Mouse (Mus musculus): ENCODE data around the gene Gm43302. TPM values are rescaled to one million over a fixed set of nuclear protein-coding genes. Genes with fewer than 3 reads are reported as not detected.
A peak's percentile ranks its signal among the peaks of the same experiment; 100 is the strongest.
"Not testable (repeated sequence)": the region's sequence is repeated elsewhere in the genome, so short reads cannot be mapped to it uniquely, and the experiment has no call there.

Gm43302 gene
- 0.03 TPM in 2 replicates for polyA plus RNA-seq (2015; fragmentation: Nextera tagmentation; extraction: Ambion mirVana)

DNA sequence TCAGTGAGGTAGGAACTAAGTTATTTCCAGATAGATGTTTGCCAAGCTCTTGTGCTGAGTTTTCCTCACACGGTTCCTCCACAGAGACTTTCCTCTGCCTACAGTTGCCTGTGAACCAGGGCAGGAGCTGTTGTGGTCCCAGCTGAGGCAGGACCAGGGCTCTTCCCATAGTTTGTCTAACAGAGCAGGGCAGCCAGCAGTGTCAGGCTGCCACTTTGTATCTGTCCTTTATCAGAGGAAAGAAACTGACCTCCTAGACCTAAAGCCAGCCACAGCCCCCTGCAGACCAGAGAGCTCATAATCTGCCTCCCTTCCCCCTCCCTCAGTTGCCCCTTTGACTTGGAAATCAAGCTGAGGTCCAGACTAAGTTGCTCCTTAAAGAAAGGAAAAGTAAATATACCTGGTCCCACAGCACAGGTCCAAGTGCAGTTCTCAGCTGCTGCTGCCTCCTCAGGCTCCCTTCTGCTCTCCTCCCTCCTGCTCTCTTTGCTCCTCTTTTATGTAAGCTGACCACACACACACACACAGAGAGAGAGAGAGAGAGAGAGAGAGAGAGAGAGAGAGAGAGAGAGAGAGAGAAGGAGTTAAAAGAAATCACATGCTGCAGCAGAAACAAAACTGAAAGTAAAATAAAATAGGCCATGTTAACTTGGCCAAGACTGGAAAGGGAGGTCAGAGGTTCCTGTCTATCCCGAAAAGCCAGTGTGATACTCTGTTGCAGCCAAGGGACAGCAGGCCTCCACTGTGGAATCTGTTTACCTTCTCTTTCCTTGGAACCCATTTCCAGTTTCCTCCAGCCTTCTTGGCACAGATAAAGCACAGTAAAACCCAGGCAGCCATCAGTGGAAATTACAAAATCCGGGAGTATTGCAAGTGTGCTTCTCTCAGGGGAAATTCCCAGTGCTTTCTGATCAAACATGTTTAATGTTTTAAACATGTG is at the start of gene Gm43302, which contains the start of gene Gbp6:
TSS of gene Gm43302 (minus strand) at position 470 of the 940 bp plus-strand sequence.
TSS of gene Gbp6 (minus strand) at position 473 of the 940 bp plus-strand sequence.
- peak; percentile 41; the same call in 1 of the 2 replicates for ATAC-seq (ENCODE audit: insufficient read depth)
- H3K9me3 ChIP-seq (replicated peaks); H3K27me3 ChIP-seq; H3K4me1 ChIP-seq (replicated peaks); H3K36me3 ChIP-seq (replicated peaks); H3K4me3 ChIP-seq (replicated peaks); H3K9ac ChIP-seq: not testable (repeated sequence)
- Histone ChIP-seq H3K4me2 (peak within 1 kb of the TSS; percentile 15), H3K27ac (replicated peaks) (peak within 1 kb of the TSS; percentile 33; the same call in 1 of the 2 replicates)
- 37% methylated on average over 3 of the region's 3 CpGs for WGBS (ENCODE audit: insufficient replicate concordance)

DNA sequence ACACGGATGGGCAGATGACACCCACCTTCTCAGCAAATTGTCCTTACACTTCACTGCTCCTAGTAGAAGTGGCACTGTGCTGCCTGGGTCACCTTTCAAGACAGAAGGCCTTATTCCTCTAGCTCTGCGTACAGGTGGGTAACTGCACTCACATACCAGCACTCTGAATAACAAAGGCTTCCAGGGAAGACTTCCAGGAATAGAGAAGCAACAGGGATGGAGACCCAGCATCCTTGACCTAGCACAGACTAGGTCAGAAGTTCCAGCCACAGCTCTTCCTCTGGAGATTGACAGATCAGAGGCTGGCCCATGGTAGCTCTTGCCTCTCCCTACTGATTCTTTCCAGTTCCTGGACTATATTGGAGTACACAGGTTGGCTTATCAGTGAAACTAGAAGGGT is 47.8 kb upstream of the Gm43302 start:
- no peaks in the 10 kb centered on the region for H3K9me3 ChIP-seq (replicated peaks)
- no peak for ATAC-seq (ENCODE audit: insufficient read depth)
- H3K27ac ChIP-seq (replicated peaks): no peak overlapping the region
- H3K36me3 ChIP-seq (replicated peaks): no peaks in the 10 kb centered on the region
- H3K27me3 ChIP-seq: no peaks in the 10 kb centered on the region
- H3K4me3 ChIP-seq (replicated peaks): no peak overlapping the region
- 54% methylated on average over 2 of the region's 2 CpGs for WGBS (ENCODE audit: insufficient replicate concordance)
- H3K4me2 ChIP-seq: no peak overlapping the region
- no peaks in the 10 kb centered on the region for H3K4me1 ChIP-seq (replicated peaks)
- no peak overlapping the region for H3K9ac ChIP-seq

- ATAC-seq (ENCODE audit: insufficient read depth): no peak
- no peak overlapping the region for H3K27ac ChIP-seq (replicated peaks)
- no peak overlapping the region for H3K9ac ChIP-seq
- 44% methylated on average over 2 of the region's 2 CpGs for WGBS (ENCODE audit: insufficient replicate concordance)
- no peaks in the 10 kb centered on the region for H3K27me3 ChIP-seq
- H3K9me3 ChIP-seq (replicated peaks): no peaks in the 10 kb centered on the region
- no peaks in the 10 kb centered on the region for H3K36me3 ChIP-seq (replicated peaks)
- no peak overlapping the region for H3K4me2 ChIP-seq
- no peaks in the 10 kb centered on the region for H3K4me1 ChIP-seq (replicated peaks)
- H3K4me3 ChIP-seq (replicated peaks): no peak overlapping the region
Observed at GRCm38 (mm10) chr5:105322543-105322942, 29.0 kb upstream of the Gm43302 start.

GRCm38 (mm10) chr5:105310941-105311340 is 17.4 kb upstream of the Gm43302 start:
- Histone ChIP-seq H3K9me3 (replicated peaks) (no peaks in the 10 kb centered on the region), H3K4me1 (replicated peaks) (no peaks in the 10 kb centered on the region), H3K4me3 (replicated peaks) (no peak overlapping the region), H3K27me3 (no peaks in the 10 kb centered on the region), H3K27ac (replicated peaks) (no peak overlapping the region), H3K4me2 (no peak overlapping the region), H3K9ac (no peak overlapping the region), H3K36me3 (replicated peaks) (no peaks in the 10 kb centered on the region)
- WGBS (ENCODE audit: insufficient replicate concordance): 46% methylated on average over 2 of the region's 2 CpGs
- ATAC-seq (ENCODE audit: insufficient read depth): no peak

DNA sequence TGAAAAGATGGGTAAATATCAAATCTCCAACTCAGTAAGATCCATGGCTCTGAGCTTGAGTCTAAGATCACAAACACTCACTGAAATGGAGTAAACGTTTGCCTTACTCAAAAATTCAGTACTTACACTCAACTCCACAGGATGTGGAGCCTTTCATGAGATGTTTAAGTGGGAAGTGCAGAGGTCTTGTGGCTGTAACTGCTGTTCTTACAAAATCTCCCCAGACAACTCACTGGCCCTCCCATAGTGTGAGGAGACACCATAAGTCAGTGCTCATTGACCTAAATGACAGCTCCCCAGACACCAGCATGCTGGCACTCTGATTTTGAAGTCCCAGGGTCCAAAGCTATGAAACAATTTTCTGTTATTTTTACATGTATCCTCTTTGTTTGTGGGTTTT is 15.7 kb upstream of the Gm43302 start:
- not testable (repeated sequence) for ATAC-seq (ENCODE audit: insufficient read depth); H3K4me3 ChIP-seq (replicated peaks)

DNA sequence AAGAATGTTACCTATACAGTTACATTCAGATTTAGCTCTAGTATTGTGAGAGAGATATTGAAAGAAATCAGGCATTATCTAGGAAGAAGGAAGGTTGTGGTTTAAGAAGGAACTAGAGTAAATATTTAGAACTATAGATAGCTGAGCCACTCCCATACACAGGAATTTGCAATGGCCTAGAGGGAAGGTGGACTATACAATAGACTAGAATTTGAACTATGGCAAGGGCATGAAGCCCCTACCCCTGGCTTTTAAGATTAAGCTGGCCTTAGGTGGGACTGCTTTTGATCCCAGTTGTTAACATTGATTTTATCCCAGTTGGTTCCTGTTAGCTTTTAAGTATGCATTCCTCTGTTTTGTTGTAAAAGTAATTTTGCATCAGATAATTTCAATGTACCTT is 13.5 kb upstream of the Gm43302 start:
- not testable (repeated sequence) for H3K9ac ChIP-seq

More for the DNA sequence above, 15.7 kb upstream of the Gm43302 start:
- H3K27ac ChIP-seq (replicated peaks); H3K4me2 ChIP-seq; H3K9ac ChIP-seq; H3K4me1 ChIP-seq (replicated peaks); H3K9me3 ChIP-seq (replicated peaks); H3K27me3 ChIP-seq; H3K36me3 ChIP-seq (replicated peaks): not testable (repeated sequence)
- WGBS (ENCODE audit: insufficient replicate concordance): 20% methylated on average over 1 of the region's 1 CpGs

GRCm38 (mm10) chr5:105306159-105306581 is 12.7 kb upstream of the Gm43302 start:
- no peaks in the 10 kb centered on the region for H3K9me3 ChIP-seq (replicated peaks)
- WGBS (ENCODE audit: insufficient replicate concordance): 67% methylated on average over 1 of the region's 1 CpGs
- no peak overlapping the region for H3K4me2 ChIP-seq
- H3K36me3 ChIP-seq (replicated peaks): no peaks in the 10 kb centered on the region
- H3K27ac ChIP-seq (replicated peaks): no peak overlapping the region
- no peak overlapping the region for H3K9ac ChIP-seq
- no peaks in the 10 kb centered on the region for H3K4me1 ChIP-seq (replicated peaks)
- no peak overlapping the region for H3K4me3 ChIP-seq (replicated peaks)
- no peaks in the 10 kb centered on the region for H3K27me3 ChIP-seq
- ATAC-seq (ENCODE audit: insufficient read depth): no peak

More for the DNA sequence above, 13.5 kb upstream of the Gm43302 start:
- H3K4me1 ChIP-seq (replicated peaks); H3K4me3 ChIP-seq (replicated peaks); ATAC-seq (ENCODE audit: insufficient read depth); H3K27ac ChIP-seq (replicated peaks); H3K9me3 ChIP-seq (replicated peaks); H3K4me2 ChIP-seq; H3K36me3 ChIP-seq (replicated peaks); H3K27me3 ChIP-seq: not testable (repeated sequence)

DNA sequence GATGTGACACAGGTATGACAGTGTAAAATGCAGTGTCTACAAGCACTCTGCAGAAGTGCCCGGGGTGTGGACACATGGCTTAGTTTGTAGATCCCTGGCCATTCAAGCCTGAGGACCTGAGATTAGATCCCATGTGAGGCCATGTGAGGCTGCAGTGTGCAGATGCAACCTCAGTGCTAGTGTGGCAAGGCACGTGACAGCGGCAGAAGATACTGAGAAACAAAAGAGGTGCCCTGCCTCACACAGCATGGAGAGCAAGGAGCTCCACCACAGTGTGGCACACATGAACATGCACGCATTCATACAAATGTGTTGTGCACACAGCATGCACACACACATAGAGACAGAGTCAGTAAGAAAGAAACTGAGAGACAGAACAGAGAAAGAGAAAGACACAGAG is 12.2 kb upstream of the Gm43302 start:
- H3K27ac ChIP-seq (replicated peaks); ATAC-seq (ENCODE audit: insufficient read depth); H3K4me1 ChIP-seq (replicated peaks); H3K27me3 ChIP-seq; H3K36me3 ChIP-seq (replicated peaks); H3K4me3 ChIP-seq (replicated peaks); H3K9ac ChIP-seq; H3K4me2 ChIP-seq; H3K9me3 ChIP-seq (replicated peaks): not testable (repeated sequence)
- 63% methylated on average over 4 of the region's 4 CpGs for WGBS (ENCODE audit: insufficient replicate concordance)

DNA sequence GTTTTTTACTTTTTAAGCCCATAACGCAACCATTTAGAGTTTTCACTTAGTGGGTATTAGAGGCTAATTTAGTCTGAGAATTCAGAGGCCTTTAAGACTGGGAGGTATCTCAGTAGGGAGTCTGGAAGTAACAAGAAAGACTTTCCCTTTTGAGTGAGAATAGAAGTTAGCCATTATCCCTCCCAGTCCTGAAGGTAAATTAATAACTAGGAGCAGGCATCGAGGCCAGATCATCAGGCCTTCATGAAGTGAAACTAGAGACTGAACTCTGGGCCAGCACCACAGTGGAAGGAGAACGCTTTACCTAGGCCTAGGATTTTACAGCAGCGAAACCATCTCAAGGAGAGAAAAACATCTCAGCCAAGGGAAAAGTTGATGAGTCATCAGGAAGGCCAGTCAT is 8.5 kb upstream of the Gm43302 start:
- Histone ChIP-seq H3K4me1 (replicated peaks) (no peaks in the 10 kb centered on the region), H3K27me3 (no peaks in the 10 kb centered on the region), H3K9ac (no peak overlapping the region), H3K36me3 (replicated peaks) (no peaks in the 10 kb centered on the region), H3K9me3 (replicated peaks) (no peaks in the 10 kb centered on the region), H3K4me2 (no peak overlapping the region), H3K4me3 (replicated peaks) (no peak overlapping the region), H3K27ac (replicated peaks) (no peak overlapping the region)
- no peak for ATAC-seq (ENCODE audit: insufficient read depth)
- WGBS (ENCODE audit: insufficient replicate concordance): 68% methylated on average over 4 of the region's 4 CpGs

GRCm38 (mm10) chr5:105301531-105301930 is 8.0 kb upstream of the Gm43302 start:
- H3K27ac ChIP-seq (replicated peaks): no peak overlapping the region
- H3K4me2 ChIP-seq: no peak overlapping the region
- WGBS (ENCODE audit: insufficient replicate concordance): 64% methylated on average over 2 of the region's 2 CpGs
- no peaks in the 10 kb centered on the region for H3K27me3 ChIP-seq
- H3K9ac ChIP-seq: no peak overlapping the region
- ATAC-seq (ENCODE audit: insufficient read depth): no peak
- H3K9me3 ChIP-seq (replicated peaks): no peaks in the 10 kb centered on the region
- H3K4me1 ChIP-seq (replicated peaks): no peaks in the 10 kb centered on the region
- no peaks in the 10 kb centered on the region for H3K36me3 ChIP-seq (replicated peaks)
- no peak overlapping the region for H3K4me3 ChIP-seq (replicated peaks)

DNA sequence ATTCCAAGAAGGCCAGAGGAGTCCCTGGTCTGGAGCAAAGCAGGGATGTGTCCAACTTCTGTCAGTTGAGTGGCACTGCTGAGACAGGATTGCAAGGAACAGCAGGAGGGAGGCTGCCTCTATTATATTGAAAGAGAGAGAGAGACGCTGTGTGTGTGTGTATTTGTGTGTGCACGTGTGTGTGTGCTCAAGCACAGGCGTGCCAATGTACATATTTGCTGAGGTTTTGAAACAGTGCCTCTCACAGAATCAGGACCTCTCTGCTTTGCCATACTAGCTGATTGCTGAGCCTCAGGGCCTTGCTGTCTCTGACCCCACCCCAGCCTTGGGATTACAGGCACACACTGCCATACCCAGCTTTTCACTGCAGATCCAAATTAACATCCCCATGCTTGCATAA is 2.3 kb upstream of the Gm43302 start:
- Histone ChIP-seq H3K4me1 (replicated peaks) (no peaks in the 10 kb centered on the region), H3K9ac (no peak overlapping the region), H3K4me3 (replicated peaks) (no peak overlapping the region), H3K4me2 (no peak overlapping the region), H3K36me3 (replicated peaks) (no peaks in the 10 kb centered on the region), H3K27ac (replicated peaks) (no peak overlapping the region), H3K27me3 (no peaks in the 10 kb centered on the region), H3K9me3 (replicated peaks) (no peaks in the 10 kb centered on the region)
- 65% methylated on average over 3 of the region's 3 CpGs for WGBS (ENCODE audit: insufficient replicate concordance)
- ATAC-seq (ENCODE audit: insufficient read depth): peak; percentile 66
